Mouse (Mus musculus): ENCODE data around the gene Micu1.

Micu1 gene

GRCm38 (mm10) chr10:59889339-59889738 lies 187.1 kb downstream of the Micu1 start:
- DNase-seq, result no peak

GRCm38 (mm10) chr10:59889953-59890751 lies 187.9 kb downstream of the Micu1 start:
- no peak for DNase-seq

- DNase-seq, result no peak
Measured at GRCm38 (mm10) chr10:59892977-59893376, 190.7 kb downstream of the Micu1 start.

- no peak for DNase-seq
Measured at GRCm38 (mm10) chr10:59894251-59895160, 192.2 kb downstream of the Micu1 start.

GRCm38 (mm10) chr10:59895460-59896186 lies 193.3 kb downstream of the Micu1 start:
- DNase-seq, result no peak

GRCm38 (mm10) chr10:59896211-59896610 lies 193.9 kb downstream of the Micu1 start:
- DNase-seq, result no peak

GRCm38 (mm10) chr10:59896911-59897331 lies 194.6 kb downstream of the Micu1 start:
- no peak for DNase-seq

GRCm38 (mm10) chr10:59897511-59897910 lies 195.2 kb downstream of the Micu1 start:
- DNase-seq, result peak; percentile 91

GRCm38 (mm10) chr10:59898180-59898778 lies 196.0 kb downstream of the Micu1 start:
- DNase-seq, result no peak

- DNase-seq, result no peak
Measured at GRCm38 (mm10) chr10:59898935-59899334, 196.7 kb downstream of the Micu1 start.

GRCm38 (mm10) chr10:59899341-59900173 lies 197.3 kb downstream of the Micu1 start:
- DNase-seq, result peak; percentile 98

- no peak for DNase-seq
Measured at GRCm38 (mm10) chr10:59900174-59900435, 197.8 kb downstream of the Micu1 start.

- DNase-seq, result no peak
Measured at GRCm38 (mm10) chr10:59900939-59901338, 198.7 kb downstream of the Micu1 start.

- DNase-seq, result no peak
Measured at GRCm38 (mm10) chr10:59901463-59901862, 199.2 kb downstream of the Micu1 start.

GRCm38 (mm10) chr10:59901986-59902605 lies 199.8 kb downstream of the Micu1 start:
- DNase-seq, result no peak

- DNase-seq, result no peak
Measured at GRCm38 (mm10) chr10:59902606-59902990, 200.3 kb downstream of the Micu1 start.

- DNase-seq, result no peak
Measured at GRCm38 (mm10) chr10:59903170-59903569, 200.9 kb downstream of the Micu1 start.

GRCm38 (mm10) chr10:59907080-59907609 lies 204.9 kb downstream of the Micu1 start:
- no peak for DNase-seq

- no peak for DNase-seq
Measured at GRCm38 (mm10) chr10:59907695-59908299, 205.5 kb downstream of the Micu1 start.

GRCm38 (mm10) chr10:59908776-59909315 lies 206.6 kb downstream of the Micu1 start:
- DNase-seq, result no peak

Data from layer of hippocampus, adult 9-11 months (tissue).